Mouse (Mus musculus): Measurements from ENCODE around the gene Olah. TPM values are rescaled to one million over a fixed set of nuclear protein-coding genes. Genes with fewer than 3 reads are reported as not detected.

Gene Olah
- polyA plus RNA-seq, 1 experiment from 2014 or later: not detected

- H3K27me3 ChIP-seq (replicated peaks): peaks cover 3% of the 10 kb centered on the region; the same call in 1 of the 2 replicates
- 0 out of 2 replicates have a peak within 1 kb of the TSS, but pooled peaks have one; percentile 26 for H3K9ac ChIP-seq
- no peaks in the 10 kb centered on the region for H3K36me3 ChIP-seq
- 3% methylated on average over 20 of the region's 20 CpGs for whole genome bisulfite sequencing
- H3K27ac ChIP-seq: 0 out of 2 replicates have a peak within 1 kb of the TSS, but pooled peaks have one; percentile 44
- peak within 1 kb of the TSS; percentile 67 for H3K4me2 ChIP-seq (replicated peaks)
- peak; percentile 60 for ATAC-seq
- H3K4me3 ChIP-seq (replicated peaks): peak within 1 kb of the TSS; percentile 34
- H3K9me3 ChIP-seq: no peaks in the 10 kb centered on the region
- H3K4me1 ChIP-seq (replicated peaks): peaks cover 9% of the 10 kb centered on the region
Observed at GRCm38 (mm10) chr2:3335611-3336301, 61.3 kb downstream of the Olah start, which contains the start of gene Acbd7. Acbd7 (plus strand) TSS chr2:3336168.

- Histone ChIP-seq H3K27ac (no peak overlapping the region), H3K9ac (no peak overlapping the region), H3K36me3 (peaks cover 5% of the 10 kb centered on the region; the same call in 1 of the 2 replicates), H3K4me3 (replicated peaks) (no peak overlapping the region), H3K4me1 (replicated peaks) (peaks cover 11% of the 10 kb centered on the region), H3K4me2 (replicated peaks) (no peak overlapping the region), H3K27me3 (replicated peaks) (peaks cover 3% of the 10 kb centered on the region; the same call in 1 of the 2 replicates), H3K9me3 (no peaks in the 10 kb centered on the region)
- ATAC-seq: no peak
- 89% methylated on average over 12 of the region's 12 CpGs for WGBS
Observed at GRCm38 (mm10) chr2:3333761-3334160, 63.2 kb downstream of the Olah start.

- ATAC-seq: peak; percentile 97
- Histone ChIP-seq H3K27ac (peak within 1 kb of the TSS; percentile 60), H3K4me3 (replicated peaks) (peak within 1 kb of the TSS; percentile 61), H3K9ac (peak within 1 kb of the TSS; percentile 61), H3K4me2 (replicated peaks) (peak within 1 kb of the TSS; percentile 70), H3K4me1 (replicated peaks) (peaks cover 11% of the 10 kb centered on the region), H3K36me3 (peaks cover 11% of the 10 kb centered on the region; the same call in 1 of the 2 replicates), H3K27me3 (replicated peaks) (peaks cover 3% of the 10 kb centered on the region; the same call in 1 of the 2 replicates), H3K9me3 (no peaks in the 10 kb centered on the region)
- WGBS: under 1% methylated on average over 44 of the region's 45 CpGs
Observed at GRCm38 (mm10) chr2:3332484-3333242, 64.3 kb downstream of the Olah start, which contains the start of gene Rpp38. Rpp38 (minus strand) TSS chr2:3332643.

- H3K27me3 ChIP-seq (replicated peaks): peaks cover 3% of the 10 kb centered on the region; the same call in 1 of the 2 replicates
- peak overlapping the region; percentile 60 for H3K27ac ChIP-seq
- H3K4me2 ChIP-seq (replicated peaks): peak overlapping the region; percentile 70
- H3K4me1 ChIP-seq (replicated peaks): peaks cover 11% of the 10 kb centered on the region
- WGBS: under 1% methylated on average over 21 of the region's 21 CpGs
- peak overlapping the region; percentile 61 for H3K4me3 ChIP-seq (replicated peaks)
- H3K9ac ChIP-seq: peak overlapping the region; percentile 61
- H3K9me3 ChIP-seq: no peaks in the 10 kb centered on the region
- no peak for ATAC-seq
- H3K36me3 ChIP-seq: peaks cover 13% of the 10 kb centered on the region; the same call in 1 of the 2 replicates
Observed at GRCm38 (mm10) chr2:3332056-3332455, 65.0 kb downstream of the Olah start.

GRCm38 (mm10) chr2:3331071-3331703, 65.8 kb downstream of the Olah start:
- no peaks in the 10 kb centered on the region; the same call in 1 of the 2 replicates for H3K27me3 ChIP-seq (replicated peaks)
- peak overlapping the region; percentile 61; the same call in 1 of the 2 replicates for H3K9ac ChIP-seq
- peak overlapping the region; percentile 70 for H3K4me2 ChIP-seq (replicated peaks)
- H3K9me3 ChIP-seq: no peaks in the 10 kb centered on the region
- peak overlapping the region; percentile 61 for H3K4me3 ChIP-seq (replicated peaks)
- H3K27ac ChIP-seq: 0 out of 2 replicates have a peak overlapping the region, but pooled peaks have one; percentile 60
- peaks cover 8% of the 10 kb centered on the region for H3K4me1 ChIP-seq (replicated peaks)
- peaks cover 13% of the 10 kb centered on the region; the same call in 1 of the 2 replicates for H3K36me3 ChIP-seq
- WGBS: 68% methylated on average over 5 of the region's 5 CpGs
- ATAC-seq: no peak

- Histone ChIP-seq H3K27ac (no peak overlapping the region), H3K4me1 (replicated peaks) (peaks cover 7% of the 10 kb centered on the region; the same call in 1 of the 2 replicates), H3K4me3 (replicated peaks) (no peak overlapping the region), H3K27me3 (replicated peaks) (no peaks in the 10 kb centered on the region), H3K36me3 (peaks cover 24% of the 10 kb centered on the region), H3K9ac (no peak overlapping the region), H3K4me2 (replicated peaks) (no peak overlapping the region), H3K9me3 (no peaks in the 10 kb centered on the region)
- ATAC-seq: no peak
- 36% methylated on average over 1 of the region's 1 CpGs for WGBS
Observed at GRCm38 (mm10) chr2:3327351-3327750, 69.7 kb downstream of the Olah start.

GRCm38 (mm10) chr2:3326547-3326946, 70.5 kb downstream of the Olah start:
- H3K27me3 ChIP-seq (replicated peaks): no peaks in the 10 kb centered on the region
- H3K9me3 ChIP-seq: no peaks in the 10 kb centered on the region
- no peak overlapping the region for H3K9ac ChIP-seq
- H3K4me2 ChIP-seq (replicated peaks): no peak overlapping the region
- no peak overlapping the region for H3K27ac ChIP-seq
- no peak for ATAC-seq
- H3K36me3 ChIP-seq: peaks cover 24% of the 10 kb centered on the region
- WGBS: 69% methylated on average over 1 of the region's 1 CpGs
- no peak overlapping the region for H3K4me3 ChIP-seq (replicated peaks)
- H3K4me1 ChIP-seq (replicated peaks): peaks cover 7% of the 10 kb centered on the region; the same call in 1 of the 2 replicates

GRCm38 (mm10) chr2:3324381-3325130, 72.5 kb downstream of the Olah start:
- Histone ChIP-seq H3K4me1 (replicated peaks) (no peaks in the 10 kb centered on the region), H3K27ac (no peak overlapping the region), H3K4me2 (replicated peaks) (no peak overlapping the region), H3K9me3 (no peaks in the 10 kb centered on the region), H3K36me3 (peaks cover 24% of the 10 kb centered on the region), H3K27me3 (replicated peaks) (no peaks in the 10 kb centered on the region), H3K4me3 (replicated peaks) (no peak overlapping the region), H3K9ac (no peak overlapping the region)
- WGBS: 92% methylated on average over 7 of the region's 7 CpGs
- ATAC-seq: no peak

GRCm38 (mm10) chr2:3323132-3323531, 73.9 kb downstream of the Olah start:
- H3K4me3 ChIP-seq (replicated peaks): no peak overlapping the region
- no peak overlapping the region for H3K27ac ChIP-seq
- H3K4me1 ChIP-seq (replicated peaks): no peaks in the 10 kb centered on the region
- H3K36me3 ChIP-seq: peaks cover 17% of the 10 kb centered on the region
- WGBS: 75% methylated on average over 2 of the region's 2 CpGs
- no peak for ATAC-seq
- H3K4me2 ChIP-seq (replicated peaks): no peak overlapping the region
- H3K9me3 ChIP-seq: no peaks in the 10 kb centered on the region
- no peak overlapping the region for H3K9ac ChIP-seq
- H3K27me3 ChIP-seq (replicated peaks): no peaks in the 10 kb centered on the region

- Histone ChIP-seq H3K27me3 (replicated peaks) (no peaks in the 10 kb centered on the region), H3K4me2 (replicated peaks) (no peak overlapping the region), H3K4me1 (replicated peaks) (no peaks in the 10 kb centered on the region), H3K4me3 (replicated peaks) (no peak overlapping the region), H3K27ac (no peak overlapping the region), H3K9me3 (no peaks in the 10 kb centered on the region), H3K36me3 (peaks cover 5% of the 10 kb centered on the region; the same call in 1 of the 2 replicates), H3K9ac (no peak overlapping the region)
- 63% methylated on average over 3 of the region's 3 CpGs for WGBS
- ATAC-seq: no peak
Observed at GRCm38 (mm10) chr2:3305426-3306025, 91.5 kb downstream of the Olah start.

- ATAC-seq: no peak
- no peak overlapping the region for H3K4me3 ChIP-seq (replicated peaks)
- H3K9me3 ChIP-seq: no peaks in the 10 kb centered on the region
- no peak overlapping the region for H3K9ac ChIP-seq
- H3K36me3 ChIP-seq: no peaks in the 10 kb centered on the region
- no peaks in the 10 kb centered on the region for H3K27me3 ChIP-seq (replicated peaks)
- H3K27ac ChIP-seq: no peak overlapping the region
- 82% methylated on average over 7 of the region's 7 CpGs for WGBS
- no peaks in the 10 kb centered on the region for H3K4me1 ChIP-seq (replicated peaks)
- H3K4me2 ChIP-seq (replicated peaks): no peak overlapping the region
Observed at GRCm38 (mm10) chr2:3295826-3296225, 101.2 kb downstream of the Olah start.
